Mouse (Mus musculus) heart, adult 9 months (tissue): ENCODE data around the gene Arhgef17.

Experiments used
- DNase-seq, 2 experiments: peaks; one replicate each; pipeline ENCODE4 v3.0.0; 2022; ENCODE audit warnings: low spot score in 2 of 2

Arhgef17 gene

GRCm38 (mm10) chr7:100917751-100918150 is 14.2 kb downstream of the Arhgef17 start:
- no peak for DNase-seq

- DNase-seq, result no peak
Observed at GRCm38 (mm10) chr7:100916526-100916925, 15.4 kb downstream of the Arhgef17 start.

- no peak for DNase-seq
Observed at GRCm38 (mm10) chr7:100915204-100915603, 16.7 kb downstream of the Arhgef17 start.

- DNase-seq, result peak in 1 of 2 experiments; percentile 66
Observed at GRCm38 (mm10) chr7:100911791-100912190, 20.1 kb downstream of the Arhgef17 start.

GRCm38 (mm10) chr7:100911246-100911770 is 20.6 kb downstream of the Arhgef17 start:
- DNase-seq, result peak in 1 of 2 experiments; percentile 68

GRCm38 (mm10) chr7:100908567-100908966 is 23.3 kb downstream of the Arhgef17 start:
- DNase-seq, result no peak

- peak; percentile 70 to 81 for DNase-seq
Observed at GRCm38 (mm10) chr7:100908061-100908460, 23.8 kb downstream of the Arhgef17 start.

GRCm38 (mm10) chr7:100907231-100907630 is 24.7 kb downstream of the Arhgef17 start:
- peak; percentile 77 to 85 for DNase-seq

GRCm38 (mm10) chr7:100906029-100906789 is 25.7 kb downstream of the Arhgef17 start:
- DNase-seq, result no peak

GRCm38 (mm10) chr7:100905037-100905436 is 26.9 kb downstream of the Arhgef17 start:
- no peak for DNase-seq

- DNase-seq, result peak in 1 of 2 experiments; percentile 57
Observed at GRCm38 (mm10) chr7:100904612-100905011, 27.3 kb downstream of the Arhgef17 start.

- DNase-seq, result no peak
Observed at GRCm38 (mm10) chr7:100902451-100903137, 29.3 kb downstream of the Arhgef17 start.

GRCm38 (mm10) chr7:100897828-100898227 is 34.1 kb downstream of the Arhgef17 start:
- DNase-seq, result no peak

GRCm38 (mm10) chr7:100894833-100895226 is 37.1 kb downstream of the Arhgef17 start:
- no peak for DNase-seq

GRCm38 (mm10) chr7:100894057-100894832 is 37.7 kb downstream of the Arhgef17 start:
- no peak for DNase-seq

- DNase-seq, result no peak
Observed at GRCm38 (mm10) chr7:100893249-100894056, 38.5 kb downstream of the Arhgef17 start.

GRCm38 (mm10) chr7:100886535-100886934 is 45.4 kb downstream of the Arhgef17 start:
- DNase-seq, result peak in 1 of 2 experiments; percentile 35

GRCm38 (mm10) chr7:100884460-100884859 is 47.4 kb downstream of the Arhgef17 start:
- no peak for DNase-seq

- no peak for DNase-seq
Observed at GRCm38 (mm10) chr7:100881950-100882349, 50.0 kb downstream of the Arhgef17 start.

GRCm38 (mm10) chr7:100881531-100881930 is 50.4 kb downstream of the Arhgef17 start:
- DNase-seq, result no peak

- DNase-seq, result peak in 1 of 2 experiments; percentile 50
Observed at GRCm38 (mm10) chr7:100879595-100879994, 52.3 kb downstream of the Arhgef17 start.
